Mouse (Mus musculus) left cerebral cortex, postnatal 14 days (tissue): ENCODE results near the gene Gm10037. TPM values are rescaled to one million over a fixed set of nuclear protein-coding genes. Genes with fewer than 3 reads are reported as not detected.
"Not testable (repeated sequence)": the region's sequence is repeated elsewhere in the genome, so short reads cannot be mapped to it uniquely, and the experiment has no call there.

ENCODE experiments used
- DNase-seq, 2 experiments: peaks; one replicate each; pipeline ENCODE4 v3.0.0; 2021 to 2022; ENCODE audit warnings: low spot score in 2 of 2, mixed read lengths in 1 of 2
- intact Hi-C: fragments of 180-260 bp; cut with DNase I; formaldehyde crosslinking; loops from one replicate; pipeline ENCODE4 v1.15.1; 2025
- total RNA-seq, 2 experiments: library from RNA; stranded (reverse); gene quantifications; 2 replicates each; pipeline ENCODE4 v1.2.3; 2021

Gm10037 gene
- total RNA-seq, 2 experiments from 2014 or later: 7.0 to 10.2 TPM

DNA sequence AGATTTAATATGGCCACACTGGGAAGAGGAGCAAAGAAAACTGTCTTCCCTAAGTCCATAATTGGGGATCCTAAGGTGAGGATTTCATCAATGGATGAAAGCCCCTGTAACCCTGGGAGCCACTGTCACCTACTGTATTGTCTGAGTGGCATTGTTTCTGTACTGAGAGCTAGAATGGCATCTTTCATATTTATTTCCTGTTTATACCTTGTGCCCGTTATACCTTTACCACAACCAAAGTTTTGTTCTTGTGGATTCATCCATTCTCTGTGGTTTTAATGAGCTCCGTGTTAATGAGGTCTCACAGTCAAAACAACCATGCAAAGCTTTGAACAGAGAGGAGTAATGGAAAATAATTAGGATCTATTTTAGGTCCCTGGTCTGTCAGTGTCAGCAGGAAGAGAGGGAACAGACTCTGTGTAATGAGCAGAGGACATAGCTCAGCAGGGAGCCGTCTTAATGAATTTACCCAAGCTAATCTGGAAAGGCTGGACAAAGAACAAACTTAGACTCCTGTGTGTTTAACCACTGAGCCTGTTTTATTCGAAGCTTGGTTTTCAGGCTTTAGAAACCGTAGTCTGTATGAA is 34.0 kb downstream of the Gm10037 start:
- intact Hi-C loops: no loop called here
- DNase-seq: no peak

DNA sequence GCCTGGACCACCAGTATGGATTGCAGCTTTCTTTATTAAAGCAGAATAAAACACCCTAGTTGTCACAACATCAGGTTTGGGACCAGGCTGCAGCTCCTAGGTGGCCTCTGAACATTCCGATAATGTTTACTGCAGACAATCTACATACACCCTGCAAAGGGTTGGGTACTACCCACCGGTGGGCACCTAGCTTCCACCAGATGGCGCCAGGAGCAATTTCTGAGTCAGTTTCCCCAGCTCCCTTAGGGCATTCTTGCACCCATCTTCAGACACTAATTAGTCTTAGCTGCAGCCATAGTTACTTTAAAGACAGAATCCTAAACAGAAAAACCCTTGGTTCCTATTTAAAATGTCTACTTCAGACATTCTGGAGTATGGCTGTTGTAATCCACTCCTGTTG is 37.0 kb downstream of the Gm10037 start:
- DNase-seq: no peak
- intact Hi-C loops: no loop called here

DNA sequence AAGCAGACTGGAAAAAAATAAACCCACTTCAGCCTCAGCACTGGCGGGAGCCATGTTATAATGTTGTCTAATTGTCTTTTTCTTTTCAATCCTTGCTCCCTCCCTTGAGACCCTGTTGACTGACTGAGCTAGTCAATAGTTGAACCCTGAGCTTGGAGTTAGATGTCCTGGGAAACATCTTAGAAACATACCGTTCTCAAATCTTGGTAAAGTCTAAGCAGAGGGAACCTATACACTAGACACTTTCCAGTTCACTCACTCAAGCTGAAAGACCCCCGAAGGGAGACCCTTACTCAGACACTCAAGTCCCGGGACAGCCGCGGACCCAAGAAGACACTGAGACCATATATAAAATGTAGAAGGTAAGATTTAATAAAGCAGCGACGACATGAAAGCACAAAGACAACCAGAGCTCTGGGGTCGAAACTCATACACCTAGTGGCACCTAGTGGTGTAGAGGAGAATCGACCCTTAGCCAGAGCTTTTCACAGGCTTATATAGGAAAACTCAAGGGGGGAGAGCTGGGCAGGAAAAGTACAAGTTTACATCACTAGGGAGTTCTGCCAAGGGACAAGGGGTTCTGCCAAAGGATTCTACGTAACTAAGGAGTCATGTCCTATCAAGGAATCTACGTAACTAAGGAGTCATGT is 45.3 kb downstream of the Gm10037 start:
- intact Hi-C loops, DNase-seq: not testable (repeated sequence)

DNA sequence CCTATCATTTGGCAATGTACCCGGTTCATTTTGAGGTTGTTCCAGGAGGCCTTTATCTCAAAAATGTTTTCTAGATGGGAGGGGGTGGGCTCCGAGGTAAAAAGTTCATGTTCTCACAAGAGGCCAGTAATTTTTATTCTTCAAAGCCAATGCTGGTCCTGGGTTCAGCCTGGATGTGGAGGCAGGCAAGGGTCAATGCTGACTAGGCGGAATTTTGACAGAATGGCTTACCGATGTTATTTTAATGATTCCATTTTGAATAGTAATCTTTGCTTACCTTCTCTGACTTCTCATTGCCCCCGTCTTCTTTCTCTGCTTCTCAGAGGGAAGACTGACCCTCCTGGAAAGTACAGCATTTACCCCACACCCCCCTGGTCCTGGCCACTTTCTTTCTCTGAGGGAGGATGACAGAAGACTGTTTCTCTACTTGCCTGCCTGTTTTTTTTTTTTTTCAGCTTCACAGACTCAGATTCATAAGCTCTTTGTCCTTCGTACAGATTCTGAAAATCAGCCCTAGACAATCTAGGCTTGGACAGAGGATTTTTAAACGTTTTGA is 45.9 kb downstream of the Gm10037 start:
- no peak for DNase-seq
- intact Hi-C loops: no loop called here

DNA sequence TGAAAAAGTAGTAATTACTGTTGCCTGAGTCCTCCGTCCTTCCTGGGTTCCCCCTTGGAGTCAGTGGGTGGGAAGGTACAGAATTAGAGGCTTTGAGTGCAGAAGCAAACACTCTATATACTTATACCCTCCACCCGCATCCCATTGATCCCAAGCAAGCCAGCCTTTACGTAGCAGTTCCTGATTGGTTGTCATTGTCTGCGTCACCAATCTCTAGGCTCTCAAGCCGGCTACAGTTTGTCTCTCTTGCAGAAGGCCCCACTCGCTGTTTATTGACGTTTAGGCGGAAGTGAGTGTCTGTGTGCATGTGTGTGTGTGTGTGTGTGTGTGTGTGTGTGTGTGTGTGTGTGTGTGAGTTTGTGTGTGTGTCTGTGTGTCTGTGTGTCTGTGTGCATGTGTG is 53.1 kb downstream of the Gm10037 start:
- DNase-seq: no peak
- intact Hi-C loops: no loop called here

Other genes starting within 250 kb of the Gm10037 start
- 1 to 10 TPM; 8.7 to 9.2 TPM for gene Zfp729b, start 221.4 kb upstream of the Gm10037 start, total RNA-seq
- gene Gm49345, start 193.3 kb upstream of the Gm10037 start, total RNA-seq: 1 to 10 TPM; 1.1 TPM
- gene Zfp729a, start 193.3 kb upstream of the Gm10037 start, total RNA-seq: 1 to 10 TPM; 7.2 to 9.8 TPM
- 10 to 100 TPM; 23.5 to 24.2 TPM for gene Zfp738, start 144.0 kb upstream of the Gm10037 start, total RNA-seq
- 10 to 100 TPM; 13.2 to 13.7 TPM for gene Zfp65, start 101.9 kb upstream of the Gm10037 start, total RNA-seq
- gene Zfp85, start 75.9 kb upstream of the Gm10037 start, total RNA-seq: 1 to 10 TPM; 5.0 to 5.8 TPM
- gene Zfp493, start 51.4 kb upstream of the Gm10037 start, total RNA-seq: 1 to 10 TPM; 3.6 to 5.5 TPM
- 1 to 10 TPM; 5.8 to 7.2 TPM for gene Zfp273, start 17.4 kb upstream of the Gm10037 start, total RNA-seq
- not detected for gene BC048507, start 32.2 kb downstream of the Gm10037 start, total RNA-seq